Mouse (Mus musculus) kidney, postnatal 36 days (tissue): Measurements from ENCODE around the gene Spag17.

ENCODE experiments used
- DNase-seq, 2 experiments: peaks; one replicate each; pipeline ENCODE4 v3.0.0; 2021 to 2022; ENCODE audit warnings: mixed read lengths in 2 of 2

Gene Spag17

DNA sequence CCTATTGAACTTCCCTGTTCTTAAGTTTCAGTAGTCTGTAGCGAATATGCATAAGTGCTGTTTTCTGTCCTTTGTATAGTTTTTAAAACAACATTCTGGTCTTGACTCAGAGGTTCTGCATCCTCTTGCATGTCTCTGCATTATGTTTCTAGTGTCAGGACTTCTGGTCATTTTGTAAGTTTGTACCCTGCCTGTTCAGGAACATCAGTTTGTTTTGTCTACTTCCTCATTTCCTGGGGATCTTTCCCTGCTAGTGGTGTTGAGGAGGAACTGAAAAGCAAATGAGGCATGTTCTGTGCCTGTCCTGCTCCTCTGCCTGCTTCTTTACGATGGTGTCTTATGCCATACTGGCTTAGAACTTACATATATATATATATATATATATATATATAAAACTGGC lies 290.8 kb downstream of the Spag17 start:
- no peak for DNase-seq

DNA sequence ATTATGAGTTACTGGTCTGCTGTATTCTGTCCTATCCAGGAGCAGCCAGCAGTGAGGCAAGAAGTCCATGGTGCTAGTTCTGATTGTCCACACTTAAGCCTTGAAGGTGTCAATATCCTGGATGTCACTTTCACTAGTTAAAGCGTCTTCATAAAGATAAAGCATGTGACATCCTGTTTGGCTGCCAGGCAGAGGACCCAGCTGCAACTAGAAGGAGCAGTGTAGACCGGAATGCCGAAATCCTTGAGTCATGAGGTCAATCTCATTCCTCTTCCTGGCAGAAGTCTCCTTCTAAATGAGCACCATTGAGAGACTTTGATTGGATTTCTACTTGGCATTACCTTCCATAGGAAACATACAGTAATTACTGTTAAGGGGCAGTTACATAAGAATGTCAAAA lies 295.3 kb downstream of the Spag17 start:
- no peak for DNase-seq

DNA sequence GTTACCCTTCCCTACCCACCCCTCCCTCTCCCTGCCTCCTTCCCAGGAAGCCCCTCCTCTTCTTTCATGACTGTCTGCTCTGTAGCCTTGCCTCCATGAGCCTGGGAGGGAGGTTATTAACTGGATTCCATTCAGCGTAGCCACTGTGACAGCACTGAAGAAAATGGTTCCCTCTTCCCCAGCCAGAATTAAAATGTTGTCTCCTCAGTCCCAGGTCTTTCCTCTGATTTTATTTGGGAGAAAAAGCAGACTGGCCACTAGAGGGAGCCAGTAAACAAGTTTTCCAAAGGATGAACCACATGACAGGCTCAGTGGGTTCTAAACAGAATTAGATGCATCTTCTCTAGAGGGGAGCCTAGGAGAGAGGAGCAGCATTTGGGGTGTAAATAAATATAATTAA lies 304.2 kb downstream of the Spag17 start:
- peak; percentile 64 to 77 for DNase-seq

DNA sequence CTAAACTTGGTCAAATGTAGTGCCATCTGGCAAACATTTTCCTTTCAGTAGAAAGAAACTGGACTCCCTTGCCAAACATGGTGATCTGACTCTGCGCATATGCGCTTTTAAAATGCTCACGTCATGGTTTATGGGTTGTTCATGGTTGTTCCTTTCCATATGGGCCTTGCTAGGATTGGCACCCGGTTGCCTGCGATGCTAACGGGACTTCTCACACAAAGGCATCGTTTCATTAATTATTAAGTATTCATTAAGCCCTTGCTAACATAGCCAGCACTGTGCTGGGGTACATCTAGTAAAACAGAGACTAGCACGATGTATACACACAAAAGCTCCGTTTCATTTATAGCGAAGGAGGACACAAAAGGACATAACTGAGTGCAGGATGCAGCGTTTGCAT lies 304.7 kb downstream of the Spag17 start:
- no peak for DNase-seq
